Mouse (Mus musculus) megakaryocyte, embryonic 14.5 days (primary cell): ENCODE data around the gene Nsmce3.

Experiments
- FLI1 ChIP-seq: IDR thresholded peaks from 2 replicates; pipeline ENCODE4 v1.6.1; 2012; ENCODE audit warnings: low read length, inconsistent platforms, mixed read lengths
- GATA1 ChIP-seq: IDR thresholded peaks from 3 replicates; pipeline ENCODE4 v1.6.1; 2012; ENCODE audit warnings: mixed read lengths, low read length, inconsistent platforms, borderline replicate concordance

DNA sequence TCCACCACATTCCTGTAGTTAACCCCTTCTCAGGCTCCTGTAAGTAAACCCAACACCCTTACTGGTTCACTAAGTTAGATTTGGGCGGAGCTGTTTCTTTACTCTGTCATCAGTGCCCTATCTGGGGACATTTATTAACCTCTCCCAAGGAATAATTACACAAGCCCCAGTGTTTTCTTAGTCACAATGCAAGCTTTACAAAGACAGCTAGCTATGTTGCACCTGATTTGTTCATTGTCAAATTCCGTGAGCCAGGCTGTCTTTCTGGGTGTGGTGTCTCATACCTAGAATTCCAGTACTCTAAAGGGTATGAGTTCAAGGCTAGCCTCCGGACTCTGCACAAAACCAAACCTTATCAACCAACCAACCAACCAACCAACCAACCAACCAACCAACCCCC, 32.7 kb upstream of the Nsmce3 start:
- no peak for TF ChIP-seq GATA1
- TF ChIP-seq FLI1, result no peak
